Mouse (Mus musculus): ENCODE results near the gene Notch4. TPM values are rescaled to one million over a fixed set of nuclear protein-coding genes. Genes with fewer than 3 reads are reported as not detected.
"Not testable (repeated sequence)": the region's sequence is repeated elsewhere in the genome, so short reads cannot be mapped to it uniquely, and the experiment has no call there.

Gene Notch4
- polyA plus RNA-seq (2012; rRNA removed): 12.1 and 16.7 TPM in 2 replicates

GRCm38 (mm10) chr17:34564003-34564421 lies at the start of gene Notch4:
Notch4 (plus strand) TSS chr17:34564268.
- no peaks in the 10 kb centered on the region for H3K36me3 ChIP-seq (ENCODE audit: control insufficient read depth, insufficient read depth, low read length)
- H3K4me3 ChIP-seq (ENCODE audit: low read depth, low read length): peak within 1 kb of the TSS; percentile 37
- H3K27me3 ChIP-seq (ENCODE audit: control insufficient read depth, insufficient read depth, low read length): no peaks in the 10 kb centered on the region
- H3K27ac ChIP-seq (ENCODE audit: insufficient read depth, low read depth, low read length): peak within 1 kb of the TSS; percentile 45
- H3K4me1 ChIP-seq (ENCODE audit: control insufficient read depth, insufficient read depth, insufficient read length, low read length): peaks cover 20% of the 10 kb centered on the region
- 9% methylated on average over 6 of the region's 6 CpGs for WGBS
- TF ChIP-seq POLR2A (IDR thresholded peaks at IDR 0.05; ENCODE audit: low read depth, low read length) (no peak), CTCF (IDR thresholded peaks at IDR 0.05; ENCODE audit: extremely low read depth, insufficient read length, insufficient replicate concordance, low read depth, low read length) (no peak)

- Histone ChIP-seq H3K36me3 (ENCODE audit: control insufficient read depth, insufficient read depth, low read length) (peaks cover 47% of the 10 kb centered on the region), H3K27ac (ENCODE audit: insufficient read depth, low read depth, low read length) (peak overlapping the region; percentile 97), H3K4me3 (ENCODE audit: low read depth, low read length) (peak overlapping the region; percentile 69), H3K27me3 (ENCODE audit: control insufficient read depth, insufficient read depth, low read length) (no peaks in the 10 kb centered on the region), H3K4me1 (ENCODE audit: control insufficient read depth, insufficient read depth, insufficient read length, low read length) (peaks cover 5% of the 10 kb centered on the region)
- WGBS: 21% methylated on average over 2 of the region's 2 CpGs
- TF ChIP-seq CTCF (IDR thresholded peaks at IDR 0.05; ENCODE audit: extremely low read depth, insufficient read length, insufficient replicate concordance, low read depth, low read length): no peak
Observed at GRCm38 (mm10) chr17:34516514-34516913, 47.6 kb upstream of the Notch4 start.

DNA sequence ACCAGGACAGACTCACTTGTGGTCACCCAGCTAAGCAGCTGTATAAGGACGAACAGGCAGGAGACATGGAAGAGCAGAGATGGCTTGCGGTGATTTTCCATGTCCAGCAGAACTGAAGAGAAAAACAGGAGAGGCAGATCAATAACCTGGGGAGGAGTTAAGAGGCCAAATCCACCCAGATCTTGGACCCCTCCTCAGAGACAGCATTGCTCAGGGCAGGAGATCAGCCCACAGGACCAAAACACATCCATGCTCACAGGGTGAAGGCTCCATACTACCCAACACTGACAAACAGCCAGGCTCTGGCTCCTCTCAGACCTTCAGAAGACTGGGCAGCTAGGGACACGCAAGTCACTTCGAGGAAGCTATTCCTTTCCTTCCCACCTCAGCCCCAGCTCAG lies 46.8 kb upstream of the Notch4 start, which contains the start of gene Btnl6:
Gene Btnl6, minus strand, starts transcription at position 101 of the 400 bp plus-strand sequence.
- peaks cover 40% of the 10 kb centered on the region for H3K36me3 ChIP-seq (ENCODE audit: control insufficient read depth, insufficient read depth, low read length)
- TF ChIP-seq CTCF (IDR thresholded peaks at IDR 0.05; ENCODE audit: extremely low read depth, insufficient read length, insufficient replicate concordance, low read depth, low read length): no peak
- TF ChIP-seq POLR2A (IDR thresholded peaks at IDR 0.05; ENCODE audit: low read depth, low read length): no peak
- H3K4me1 ChIP-seq (ENCODE audit: control insufficient read depth, insufficient read depth, insufficient read length, low read length): peaks cover 5% of the 10 kb centered on the region
- peak within 1 kb of the TSS; percentile 97 for H3K27ac ChIP-seq (ENCODE audit: insufficient read depth, low read depth, low read length)
- peak within 1 kb of the TSS; percentile 69 for H3K4me3 ChIP-seq (ENCODE audit: low read depth, low read length)
- WGBS: 60% methylated on average over 4 of the region's 4 CpGs
- H3K27me3 ChIP-seq (ENCODE audit: control insufficient read depth, insufficient read depth, low read length): no peaks in the 10 kb centered on the region

DNA sequence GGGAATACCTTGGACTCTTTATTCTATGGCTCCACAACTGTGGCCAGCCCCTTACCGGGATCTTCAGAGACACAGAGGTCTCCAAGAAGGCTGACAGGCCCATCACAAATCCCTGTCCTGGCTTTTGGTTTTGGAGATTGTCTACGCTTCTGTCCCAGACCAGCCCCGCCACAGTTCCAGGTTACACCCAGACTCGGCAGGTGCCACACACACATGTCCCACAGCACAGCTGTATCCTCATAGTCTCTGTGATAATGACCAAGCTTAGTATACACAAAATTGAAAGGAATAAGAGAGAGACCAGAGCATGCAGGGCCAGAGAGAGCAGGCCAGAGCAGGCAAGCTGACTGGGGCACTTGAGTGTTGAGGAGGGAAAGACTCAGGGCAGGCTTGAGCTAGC lies 46.3 kb upstream of the Notch4 start:
- 33% methylated on average over 4 of the region's 4 CpGs for WGBS
- H3K4me3 ChIP-seq (ENCODE audit: low read depth, low read length): peak overlapping the region; percentile 69
- TF ChIP-seq POLR2A (IDR thresholded peaks at IDR 0.05; ENCODE audit: low read depth, low read length) (no peak), CTCF (IDR thresholded peaks at IDR 0.05; ENCODE audit: extremely low read depth, insufficient read length, insufficient replicate concordance, low read depth, low read length) (no peak)

DNA sequence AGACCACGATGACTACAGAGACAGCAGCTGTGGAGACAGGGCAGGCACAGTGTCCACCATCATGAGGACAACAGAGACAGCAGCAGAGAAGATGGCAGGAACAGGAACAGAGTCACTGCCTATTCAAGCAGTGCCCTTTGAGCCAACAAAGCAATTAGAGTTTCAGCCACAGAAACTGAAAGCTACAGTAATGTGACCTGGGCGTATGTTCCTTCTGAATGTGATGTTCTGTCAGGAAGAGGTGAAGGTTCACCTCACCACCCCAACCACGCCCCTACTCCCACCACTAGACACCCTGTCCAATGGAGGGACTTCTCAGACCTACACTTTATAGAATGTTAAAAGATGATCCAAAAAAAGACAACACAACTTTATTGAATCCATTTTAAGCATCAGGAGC lies 45.5 kb upstream of the Notch4 start:
- H3K27me3 ChIP-seq (ENCODE audit: control insufficient read depth, insufficient read depth, low read length); H3K4me1 ChIP-seq (ENCODE audit: control insufficient read depth, insufficient read depth, insufficient read length, low read length): not testable (repeated sequence)
- H3K36me3 ChIP-seq (ENCODE audit: control insufficient read depth, insufficient read depth, low read length): peaks cover 30% of the 10 kb centered on the region
- H3K4me3 ChIP-seq (ENCODE audit: low read depth, low read length): peak overlapping the region; percentile 69
- peak; percentile 37; the same call in 1 of the 2 replicates for TF ChIP-seq POLR2A (IDR thresholded peaks at IDR 0.05; ENCODE audit: low read depth, low read length)
- WGBS: 27% methylated on average over 3 of the region's 3 CpGs
- peak overlapping the region; percentile 97 for H3K27ac ChIP-seq (ENCODE audit: insufficient read depth, low read depth, low read length)

More for the DNA sequence above, 46.3 kb upstream of the Notch4 start:
- Histone ChIP-seq H3K27ac (ENCODE audit: insufficient read depth, low read depth, low read length) (peak overlapping the region; percentile 97), H3K36me3 (ENCODE audit: control insufficient read depth, insufficient read depth, low read length) (peaks cover 36% of the 10 kb centered on the region), H3K4me1 (ENCODE audit: control insufficient read depth, insufficient read depth, insufficient read length, low read length) (peaks cover 5% of the 10 kb centered on the region), H3K27me3 (ENCODE audit: control insufficient read depth, insufficient read depth, low read length) (no peaks in the 10 kb centered on the region)

DNA sequence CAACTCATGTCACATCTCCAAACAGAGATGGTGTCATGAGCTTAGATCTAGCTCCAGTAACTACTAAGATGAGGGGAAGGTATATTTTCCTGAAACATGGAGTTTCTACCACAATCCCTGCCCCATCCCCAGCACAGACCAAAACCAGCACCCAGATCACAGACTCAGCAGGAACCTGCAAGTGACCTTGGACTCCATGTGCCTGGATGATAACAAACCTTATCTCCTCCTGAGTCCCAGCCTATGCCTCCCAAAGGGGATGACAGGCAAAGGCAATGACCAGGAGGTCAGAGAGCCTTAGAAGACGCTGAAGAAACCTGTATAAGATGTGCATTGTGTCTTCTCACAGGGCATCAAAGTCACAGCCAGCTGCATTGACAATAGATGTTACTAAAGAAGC lies 45.1 kb upstream of the Notch4 start:
- TF ChIP-seq POLR2A (IDR thresholded peaks at IDR 0.05; ENCODE audit: low read depth, low read length): no peak
- TF ChIP-seq CTCF (IDR thresholded peaks at IDR 0.05; ENCODE audit: extremely low read depth, insufficient read length, insufficient replicate concordance, low read depth, low read length): no peak
- Histone ChIP-seq H3K36me3 (ENCODE audit: control insufficient read depth, insufficient read depth, low read length) (peaks cover 25% of the 10 kb centered on the region), H3K27me3 (ENCODE audit: control insufficient read depth, insufficient read depth, low read length) (no peaks in the 10 kb centered on the region), H3K4me3 (ENCODE audit: low read depth, low read length) (no peak overlapping the region), H3K27ac (ENCODE audit: insufficient read depth, low read depth, low read length) (peak overlapping the region; percentile 94), H3K4me1 (ENCODE audit: control insufficient read depth, insufficient read depth, insufficient read length, low read length) (peaks cover 3% of the 10 kb centered on the region)
- WGBS: 25% methylated on average over 1 of the region's 1 CpGs

- no peak overlapping the region for H3K4me3 ChIP-seq (ENCODE audit: low read depth, low read length)
- H3K36me3 ChIP-seq (ENCODE audit: control insufficient read depth, insufficient read depth, low read length): peaks cover 16% of the 10 kb centered on the region
- H3K4me1 ChIP-seq (ENCODE audit: control insufficient read depth, insufficient read depth, insufficient read length, low read length): peaks cover 3% of the 10 kb centered on the region; the same call in 1 of the 2 replicates
- H3K27me3 ChIP-seq (ENCODE audit: control insufficient read depth, insufficient read depth, low read length): no peaks in the 10 kb centered on the region
- TF ChIP-seq CTCF (IDR thresholded peaks at IDR 0.05; ENCODE audit: extremely low read depth, insufficient read length, insufficient replicate concordance, low read depth, low read length) (no peak), POLR2A (IDR thresholded peaks at IDR 0.05; ENCODE audit: low read depth, low read length) (no peak)
- 90% methylated on average over 3 of the region's 3 CpGs for WGBS
- no peak overlapping the region for H3K27ac ChIP-seq (ENCODE audit: insufficient read depth, low read depth, low read length)
Observed at GRCm38 (mm10) chr17:34532671-34533070, 31.4 kb upstream of the Notch4 start.

GRCm38 (mm10) chr17:34543567-34543966 lies 20.5 kb upstream of the Notch4 start:
- H3K4me1 ChIP-seq (ENCODE audit: control insufficient read depth, insufficient read depth, insufficient read length, low read length); H3K27ac ChIP-seq (ENCODE audit: insufficient read depth, low read depth, low read length); H3K27me3 ChIP-seq (ENCODE audit: control insufficient read depth, insufficient read depth, low read length): not testable (repeated sequence)
- H3K36me3 ChIP-seq (ENCODE audit: control insufficient read depth, insufficient read depth, low read length): peaks cover 14% of the 10 kb centered on the region; the same call in 1 of the 2 replicates
- peak overlapping the region; percentile 39 for H3K4me3 ChIP-seq (ENCODE audit: low read depth, low read length)
- WGBS: 93% methylated on average over 13 of the region's 13 CpGs

Measured in small intestine, adult 2 months (tissue).